Mouse (Mus musculus) forebrain, embryonic 14.5 days (tissue): ENCODE measurements at regions not wholly inside any gene's neighbourhood (a gene's known extent, or its start where the extent isn't known, plus 50 kb on each side); places are given as distances from the start of the nearest gene placed in this dataset.
A peak's percentile ranks its signal among the peaks of the same experiment; 100 is the strongest.

Experiments used
- ATAC-seq: fragments of 200-750 bp; cut with Nextera tagmentation; 2 replicates; pipeline ENCODE4 v1.8.0; 2017; ENCODE audit warnings: mild to moderate bottlenecking, moderate library complexity
- DNase-seq: peaks from one replicate; pipeline ENCODE4 v3.0.0-alpha.2; 2015; ENCODE audit warnings: low spot score
- H3K27ac ChIP-seq: fragments of 300-500 bp; sonication (generic); 2 replicates; pipeline ENCODE4 v1.5.1; 2014; ENCODE audit warnings: low read depth, mild to moderate bottlenecking, control low read depth, low read length, moderate library complexity
- H3K27me3 ChIP-seq: fragments of 300-500 bp; sonication (generic); replicated peaks from 2 replicates; pipeline ENCODE4 v1.6.1; 2014; ENCODE audit warnings: low read length, control low read depth, mixed read lengths; ENCODE audit not compliant: control insufficient read depth, insufficient read depth
- H3K36me3 ChIP-seq: fragments of 300-500 bp; sonication (generic); 2 replicates; pipeline ENCODE4 v1.6.1; 2014; ENCODE audit warnings: low read length, control low read depth; ENCODE audit not compliant: control insufficient read depth, insufficient read depth
- H3K4me1 ChIP-seq: fragments of 300-500 bp; sonication (generic); 2 replicates; pipeline ENCODE4 v1.6.1; 2014; ENCODE audit warnings: antibody characterized with exemption, low read length, control low read depth; ENCODE audit not compliant: control insufficient read depth, insufficient read depth
- H3K4me2 ChIP-seq: fragments of 300-500 bp; sonication (generic); 2 replicates; pipeline ENCODE4 v1.6.1; 2014; ENCODE audit warnings: mild to moderate bottlenecking, control low read depth, low read length
- H3K4me3 ChIP-seq: fragments of 300-500 bp; sonication (generic); 2 replicates; pipeline ENCODE4 v1.5.1; 2014; ENCODE audit warnings: low read depth, low read length, control low read depth
- H3K9ac ChIP-seq: fragments of 300-500 bp; sonication (generic); 2 replicates; pipeline ENCODE4 v1.6.1; 2014; ENCODE audit warnings: mild to moderate bottlenecking, low read length, control low read depth, moderate library complexity
- H3K9me3 ChIP-seq: fragments of 300-500 bp; sonication (generic); replicated peaks from 2 replicates; pipeline ENCODE4 v1.6.1; 2016; ENCODE audit warnings: low read length, control low read depth, mixed read lengths; ENCODE audit not compliant: control insufficient read depth
- WGBS: fragments of 180-500 bp; shearing (Covaris S2); extraction: QIAGEN DNeasy Blood & Tissue Kit; methylation state at CpG from one replicate; pipeline ENCODE4 v1.1.7; 2014; 5-methylcytosine and 5-hydroxymethylcytosine counted together

- ATAC-seq (no peak), DNase-seq (no peak)
- Histone ChIP-seq H3K9me3 (no peaks in the 10 kb centered on the region), H3K36me3 (no peaks in the 10 kb centered on the region), H3K27me3 (no peaks in the 10 kb centered on the region), H3K27ac (no peak overlapping the region), H3K9ac (no peak overlapping the region), H3K4me3 (no peak overlapping the region), H3K4me1 (no peaks in the 10 kb centered on the region), H3K4me2 (no peak overlapping the region)
- 90% methylated on average over 3 of the region's 3 CpGs for WGBS
Measured at GRCm38 (mm10) chr5:73880936-73881335, 187.3 kb downstream of the Usp46 start.

- Histone ChIP-seq H3K4me2 (no peak overlapping the region), H3K36me3 (no peaks in the 10 kb centered on the region), H3K9ac (no peak overlapping the region), H3K4me3 (no peak overlapping the region), H3K4me1 (no peaks in the 10 kb centered on the region), H3K9me3 (no peaks in the 10 kb centered on the region), H3K27ac (no peak overlapping the region), H3K27me3 (no peaks in the 10 kb centered on the region)
- ATAC-seq (no peak), DNase-seq (peak; percentile 14)
- 67% methylated on average over 5 of the region's 5 CpGs for WGBS
Measured at GRCm38 (mm10) chr5:73881941-73882340, 186.3 kb downstream of the Usp46 start.

GRCm38 (mm10) chr5:73884998-73885397, 183.2 kb downstream of the Usp46 start:
- no peak overlapping the region for H3K27ac ChIP-seq
- H3K4me2 ChIP-seq = no peak overlapping the region
- no peaks in the 10 kb centered on the region for H3K4me1 ChIP-seq
- H3K4me3 ChIP-seq = no peak overlapping the region
- no peaks in the 10 kb centered on the region for H3K27me3 ChIP-seq
- no peaks in the 10 kb centered on the region for H3K36me3 ChIP-seq
- ATAC-seq (no peak), DNase-seq (peak; percentile 27)
- H3K9me3 ChIP-seq = no peaks in the 10 kb centered on the region
- H3K9ac ChIP-seq = no peak overlapping the region
- WGBS = 67% methylated on average over 12 of the region's 12 CpGs

GRCm38 (mm10) chr5:73885691-73886090, 182.5 kb downstream of the Usp46 start:
- Histone ChIP-seq H3K36me3 (no peaks in the 10 kb centered on the region), H3K9ac (no peak overlapping the region), H3K4me1 (no peaks in the 10 kb centered on the region), H3K27ac (no peak overlapping the region), H3K4me2 (no peak overlapping the region), H3K9me3 (no peaks in the 10 kb centered on the region), H3K4me3 (no peak overlapping the region), H3K27me3 (no peaks in the 10 kb centered on the region)
- ATAC-seq (no peak), DNase-seq (no peak)
- WGBS = 94% methylated on average over 1 of the region's 1 CpGs

GRCm38 (mm10) chr5:73887306-73887958, 180.8 kb downstream of the Usp46 start:
- H3K9me3 ChIP-seq = no peaks in the 10 kb centered on the region
- no peaks in the 10 kb centered on the region for H3K27me3 ChIP-seq
- no peak for DNase-seq
- H3K4me2 ChIP-seq = no peak overlapping the region
- H3K9ac ChIP-seq = no peak overlapping the region
- H3K36me3 ChIP-seq = no peaks in the 10 kb centered on the region
- no peak overlapping the region for H3K4me3 ChIP-seq
- no peak overlapping the region for H3K27ac ChIP-seq
- WGBS = 56% methylated on average over 8 of the region's 8 CpGs
- no peak for ATAC-seq
- no peaks in the 10 kb centered on the region for H3K4me1 ChIP-seq

- Histone ChIP-seq H3K27me3 (no peaks in the 10 kb centered on the region), H3K36me3 (no peaks in the 10 kb centered on the region), H3K9ac (no peak overlapping the region), H3K4me3 (no peak overlapping the region), H3K27ac (no peak overlapping the region), H3K4me1 (no peaks in the 10 kb centered on the region), H3K9me3 (no peaks in the 10 kb centered on the region), H3K4me2 (no peak overlapping the region)
- DNase-seq (no peak), ATAC-seq (no peak)
- 68% methylated on average over 2 of the region's 2 CpGs for WGBS
Measured at GRCm38 (mm10) chr5:73888391-73888790, 179.8 kb downstream of the Usp46 start.

GRCm38 (mm10) chr5:73889342-73889741, 178.9 kb downstream of the Usp46 start:
- H3K4me2 ChIP-seq = no peak overlapping the region
- no peaks in the 10 kb centered on the region for H3K27me3 ChIP-seq
- H3K4me3 ChIP-seq = no peak overlapping the region
- H3K9ac ChIP-seq = no peak overlapping the region
- H3K27ac ChIP-seq = no peak overlapping the region
- H3K36me3 ChIP-seq = no peaks in the 10 kb centered on the region
- ATAC-seq (no peak), DNase-seq (no peak)
- WGBS = 85% methylated on average over 1 of the region's 1 CpGs
- no peaks in the 10 kb centered on the region for H3K4me1 ChIP-seq
- H3K9me3 ChIP-seq = no peaks in the 10 kb centered on the region

GRCm38 (mm10) chr5:73890942-73891341, 177.3 kb downstream of the Usp46 start:
- H3K27me3 ChIP-seq = no peaks in the 10 kb centered on the region
- no peak overlapping the region for H3K4me3 ChIP-seq
- WGBS = 84% methylated on average over 4 of the region's 4 CpGs
- no peak overlapping the region for H3K27ac ChIP-seq
- no peaks in the 10 kb centered on the region for H3K36me3 ChIP-seq
- no peak for ATAC-seq
- no peak for DNase-seq
- no peaks in the 10 kb centered on the region for H3K9me3 ChIP-seq
- H3K4me2 ChIP-seq = no peak overlapping the region
- H3K4me1 ChIP-seq = no peaks in the 10 kb centered on the region
- H3K9ac ChIP-seq = no peak overlapping the region

GRCm38 (mm10) chr5:73891606-73892005, 176.6 kb downstream of the Usp46 start:
- H3K9me3 ChIP-seq = no peaks in the 10 kb centered on the region
- H3K4me2 ChIP-seq = no peak overlapping the region
- no peaks in the 10 kb centered on the region for H3K4me1 ChIP-seq
- DNase-seq = no peak
- H3K4me3 ChIP-seq = no peak overlapping the region
- no peak overlapping the region for H3K27ac ChIP-seq
- WGBS = 91% methylated on average over 11 of the region's 11 CpGs
- no peak for ATAC-seq
- no peaks in the 10 kb centered on the region for H3K36me3 ChIP-seq
- H3K9ac ChIP-seq = no peak overlapping the region
- no peaks in the 10 kb centered on the region for H3K27me3 ChIP-seq
